Mouse (Mus musculus) testis, adult 2 months (tissue): ENCODE results near the gene Wdr5b. TPM values are rescaled to one million over a fixed set of nuclear protein-coding genes. Genes with fewer than 3 reads are reported as not detected.

Experiments used
- H3K27ac ChIP-seq: fragments of 200-500 bp; 2 replicates; pipeline ENCODE4 v1.5.1; 2012; ENCODE audit warnings: low read depth, low read length; ENCODE audit not compliant: control insufficient read depth, insufficient read depth
- H3K27me3 ChIP-seq: fragments of 200-500 bp; 2 replicates; pipeline ENCODE4 v1.6.1; 2012; ENCODE audit warnings: mild to moderate bottlenecking, low read length, moderate library complexity; ENCODE audit not compliant: control insufficient read depth, insufficient read depth
- H3K36me3 ChIP-seq: fragments of 200-500 bp; 2 replicates; pipeline ENCODE4 v1.6.1; 2012; ENCODE audit warnings: mild to moderate bottlenecking, low read length; ENCODE audit not compliant: control insufficient read depth, insufficient read depth
- H3K4me1 ChIP-seq: fragments of 200-500 bp; 2 replicates; pipeline ENCODE4 v1.6.1; 2012; ENCODE audit warnings: low read length; ENCODE audit not compliant: control insufficient read depth, insufficient read depth
- H3K4me3 ChIP-seq: fragments of 200-500 bp; 2 replicates; pipeline ENCODE4 v1.5.1; 2012; ENCODE audit warnings: low read depth, mild to moderate bottlenecking, low read length, moderate library complexity, mixed read lengths; ENCODE audit not compliant: control insufficient read depth
- CTCF ChIP-seq: fragments of 200-500 bp; IDR thresholded peaks from 2 replicates; pipeline ENCODE4 v1.5.1; 2012; ENCODE audit warnings: low read depth, mild to moderate bottlenecking, inconsistent platforms, low read length, moderate library complexity; ENCODE audit not compliant: control insufficient read depth, insufficient read depth, insufficient replicate concordance
- POLR2A ChIP-seq: fragments of 200-500 bp; IDR thresholded peaks from 2 replicates; pipeline ENCODE4 v1.6.1; 2012; ENCODE audit warnings: low read depth, mild to moderate bottlenecking, inconsistent platforms, low read length, moderate library complexity; ENCODE audit not compliant: control insufficient read depth
- polyA plus RNA-seq: library from polyadenylated mRNA; depleted of rRNA; stranded (reverse); fragments of >200 nt; gene quantifications from 2 replicates; pipeline ENCODE4 v1.2.3, GENCODE M21; 2012

Wdr5b gene
- polyA plus RNA-seq, 1 experiment = 1.2 TPM

- Histone ChIP-seq H3K27ac (peak within 1 kb of the TSS; percentile 100), H3K4me3 (peak within 1 kb of the TSS; percentile 98), H3K36me3 (no peaks in the 10 kb centered on the region), H3K27me3 (no peaks in the 10 kb centered on the region), H3K4me1 (no peaks in the 10 kb centered on the region)
- TF ChIP-seq POLR2A (peak; percentile 94), CTCF (no peak)
Measured at GRCm38 (mm10) chr16:36071450-36072379, 30.7 kb downstream of the Wdr5b start, which contains the start of the genes Fam162a and Ccdc58. Gene Fam162a, minus strand, starts transcription at chr16:36071594. Gene Ccdc58, plus strand, starts transcription at chr16:36071685.

GRCm38 (mm10) chr16:36072410-36073011 is 31.5 kb downstream of the Wdr5b start:
- Histone ChIP-seq H3K4me3 (peak overlapping the region; percentile 98), H3K4me1 (no peaks in the 10 kb centered on the region), H3K27ac (peak overlapping the region; percentile 100), H3K27me3 (no peaks in the 10 kb centered on the region), H3K36me3 (no peaks in the 10 kb centered on the region)
- TF ChIP-seq POLR2A (no peak), CTCF (no peak)

GRCm38 (mm10) chr16:36074772-36075171 is 33.8 kb downstream of the Wdr5b start:
- no peaks in the 10 kb centered on the region for H3K36me3 ChIP-seq
- no peaks in the 10 kb centered on the region for H3K4me1 ChIP-seq
- no peak overlapping the region for H3K4me3 ChIP-seq
- H3K27me3 ChIP-seq = no peaks in the 10 kb centered on the region
- no peak for TF ChIP-seq CTCF
- TF ChIP-seq POLR2A = no peak
- H3K27ac ChIP-seq = no peak overlapping the region

GRCm38 (mm10) chr16:36079916-36080315 is 38.9 kb downstream of the Wdr5b start:
- no peaks in the 10 kb centered on the region for H3K27me3 ChIP-seq
- H3K4me1 ChIP-seq = no peaks in the 10 kb centered on the region
- H3K36me3 ChIP-seq = no peaks in the 10 kb centered on the region
- no peak overlapping the region for H3K4me3 ChIP-seq
- no peak overlapping the region for H3K27ac ChIP-seq
- no peak for TF ChIP-seq CTCF
- no peak for TF ChIP-seq POLR2A

- Histone ChIP-seq H3K27ac (no peak overlapping the region), H3K4me3 (no peak overlapping the region), H3K27me3 (no peaks in the 10 kb centered on the region), H3K36me3 (peaks cover 1% of the 10 kb centered on the region), H3K4me1 (no peaks in the 10 kb centered on the region)
- no peak for TF ChIP-seq CTCF
- no peak for TF ChIP-seq POLR2A
Measured at GRCm38 (mm10) chr16:36087846-36088245, 46.9 kb downstream of the Wdr5b start.

GRCm38 (mm10) chr16:36089065-36089464 is 48.1 kb downstream of the Wdr5b start:
- Histone ChIP-seq H3K27ac (no peak overlapping the region), H3K27me3 (no peaks in the 10 kb centered on the region), H3K36me3 (peaks cover 1% of the 10 kb centered on the region), H3K4me1 (no peaks in the 10 kb centered on the region), H3K4me3 (no peak overlapping the region)
- no peak for TF ChIP-seq POLR2A
- no peak for TF ChIP-seq CTCF
